Mouse (Mus musculus): Measurements from ENCODE around the gene Kdm2b.

DNA sequence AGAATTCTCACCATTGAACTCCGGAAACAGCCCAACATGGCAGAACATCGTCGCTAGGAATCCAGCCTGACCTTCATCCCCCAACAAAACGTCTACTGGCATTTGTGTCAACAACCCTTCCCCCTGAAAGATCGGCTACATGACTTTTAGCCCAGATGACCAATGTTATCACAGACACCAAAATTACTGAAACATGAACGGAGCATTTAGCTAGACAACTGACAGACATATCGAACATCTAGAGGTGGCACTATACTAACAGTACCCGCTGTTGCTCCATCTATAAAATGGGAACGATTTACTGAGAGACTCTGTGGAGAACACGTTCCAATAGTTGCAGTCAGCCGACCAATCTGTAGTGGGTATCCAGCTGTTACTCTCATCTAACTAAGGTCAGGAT lies 88.4 kb downstream of the Kdm2b start:
- TF ChIP-seq GATA1 (IDR thresholded peaks at IDR 0.05; ENCODE audit: borderline replicate concordance, low read length) (no peak), FLI1 (IDR thresholded peaks at IDR 0.05; ENCODE audit: low read length) (no peak)

Measured in megakaryocyte, embryonic 14.5 days (primary cell).